Mouse (Mus musculus) c-Kit-positive CD71-positive TER-119-negative erythroid progenitor cells, embryonic 14.5 days (primary cell): Measurements from ENCODE around the gene Mks1.

Source experiments
- DNase-seq: peaks from one replicate; pipeline ENCODE4 v3.0.0-alpha.2; 2013; ENCODE audit warnings: low read depth

Mks1 gene

DNA sequence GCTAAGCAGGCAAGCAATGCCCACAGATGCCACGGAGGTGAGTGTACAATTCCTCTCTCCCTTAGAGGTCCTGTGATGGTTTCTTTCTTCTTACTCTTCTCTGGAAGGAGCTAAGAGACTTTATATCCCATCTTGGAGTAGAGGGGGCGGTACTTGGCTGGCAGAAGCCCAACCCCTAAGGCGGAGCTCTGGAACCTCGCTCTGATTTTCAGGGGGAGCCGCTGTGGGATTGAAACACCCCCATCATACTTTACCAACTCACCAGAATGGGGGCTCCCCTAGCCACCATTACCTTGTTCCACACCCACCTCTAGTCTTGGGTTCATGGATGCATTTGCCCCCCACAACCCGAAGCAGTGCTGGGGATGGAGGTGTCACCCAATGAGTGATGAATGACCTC, 22.4 kb downstream of the Mks1 start, which contains the start of gene Epx:
Epx (minus strand) TSS at position 101 of the 400 bp plus-strand sequence.
- no peak for DNase-seq

DNA sequence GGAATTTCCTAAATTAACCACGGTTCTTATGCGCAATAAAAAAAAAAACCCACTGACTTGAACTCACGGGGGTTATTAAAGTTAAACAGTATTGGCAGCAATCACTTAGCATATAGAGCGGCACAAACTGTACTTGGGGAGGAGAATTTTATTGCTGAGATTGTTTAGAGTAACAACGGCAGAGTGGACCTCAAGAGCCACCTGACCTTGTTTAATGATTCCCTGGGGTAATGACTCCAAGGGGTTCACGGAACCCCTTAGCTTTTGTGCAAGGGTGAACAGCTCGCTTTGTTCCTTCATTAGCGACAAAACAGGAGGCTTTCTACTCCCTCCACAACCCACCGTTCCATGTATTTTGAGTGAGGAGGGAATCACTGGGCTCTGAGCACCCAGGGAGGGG, 26.8 kb downstream of the Mks1 start:
- DNase-seq = no peak

DNA sequence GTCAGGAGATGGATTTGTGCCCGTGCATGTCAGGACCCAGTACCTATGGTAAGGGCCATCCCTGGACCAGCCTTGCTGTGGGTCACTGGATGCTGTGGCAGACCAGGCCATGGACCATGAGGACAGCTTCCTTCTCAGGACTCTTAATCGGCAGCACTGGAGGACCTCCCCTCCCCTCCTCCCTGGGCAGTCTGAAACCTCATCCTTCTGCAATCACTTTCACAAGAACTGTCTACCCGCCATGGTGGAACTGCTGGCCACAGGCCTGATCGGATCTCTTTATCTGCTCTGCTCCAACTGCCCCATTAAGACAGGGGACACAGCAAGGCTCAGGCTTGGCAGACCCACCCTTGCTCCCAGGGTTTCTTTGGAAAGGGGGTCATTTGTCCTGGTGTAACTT, 28.7 kb downstream of the Mks1 start:
- no peak for DNase-seq

DNA sequence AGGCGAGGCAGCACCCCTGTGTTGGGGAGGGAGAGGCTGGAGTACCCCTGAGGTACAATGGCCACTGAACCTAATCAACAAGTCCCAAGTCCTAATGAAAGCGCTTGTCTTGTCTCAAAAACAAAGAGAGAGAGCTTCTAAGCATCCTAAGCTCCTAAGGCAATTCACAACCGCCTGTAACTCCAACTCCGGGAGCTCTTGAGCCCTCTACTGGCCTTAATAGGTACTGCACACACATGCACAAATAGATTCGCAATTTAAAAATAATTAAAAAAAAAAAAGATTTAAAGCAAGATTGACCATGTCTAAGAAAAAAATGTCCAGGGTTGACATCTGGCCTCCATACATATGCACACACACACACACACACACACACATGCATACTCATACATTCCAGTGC, 30.5 kb downstream of the Mks1 start:
- DNase-seq = peak; percentile 30

DNA sequence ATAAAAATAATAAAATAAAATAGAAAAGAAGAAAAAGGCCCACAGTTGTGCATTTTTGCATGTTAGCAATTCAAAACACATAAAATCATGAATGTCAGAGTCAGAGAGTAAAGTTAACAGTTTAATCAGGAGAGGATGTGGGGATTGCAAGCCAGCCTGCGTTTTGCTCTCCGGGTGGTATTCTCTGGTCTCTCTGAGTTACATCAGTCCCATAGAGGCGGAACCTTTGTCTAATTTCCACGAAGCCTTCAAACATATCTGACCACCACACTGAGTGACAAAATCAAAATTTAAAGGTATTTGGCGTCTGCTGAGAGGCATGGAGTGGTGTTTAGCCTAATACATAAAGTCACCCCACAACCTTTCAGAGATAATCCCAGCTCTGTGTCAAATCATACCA, 31.8 kb downstream of the Mks1 start:
- no peak for DNase-seq

DNA sequence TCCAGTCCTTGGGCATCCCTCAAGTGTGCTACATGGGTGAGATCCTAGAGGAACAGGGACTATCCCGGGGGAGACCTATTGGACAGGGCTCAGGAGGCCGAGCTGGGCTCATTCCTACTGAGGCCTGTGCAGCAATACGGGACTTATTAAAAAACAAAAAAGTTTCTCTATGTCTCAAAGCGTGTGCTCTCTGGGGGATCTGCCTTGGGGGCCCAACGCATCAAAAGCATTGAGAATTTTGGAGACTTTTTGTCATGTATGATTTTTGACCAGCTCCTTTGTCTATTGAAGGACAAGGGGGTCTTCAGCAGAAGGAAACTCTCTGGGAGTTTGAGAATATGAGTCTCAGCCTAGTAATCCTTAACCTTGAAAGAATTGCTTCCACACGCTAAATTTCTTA, 39.2 kb downstream of the Mks1 start, which contains the start of gene Olfr462:
Olfr462 (minus strand) TSS at position 101 of the 400 bp plus-strand sequence.
- DNase-seq = no peak

DNA sequence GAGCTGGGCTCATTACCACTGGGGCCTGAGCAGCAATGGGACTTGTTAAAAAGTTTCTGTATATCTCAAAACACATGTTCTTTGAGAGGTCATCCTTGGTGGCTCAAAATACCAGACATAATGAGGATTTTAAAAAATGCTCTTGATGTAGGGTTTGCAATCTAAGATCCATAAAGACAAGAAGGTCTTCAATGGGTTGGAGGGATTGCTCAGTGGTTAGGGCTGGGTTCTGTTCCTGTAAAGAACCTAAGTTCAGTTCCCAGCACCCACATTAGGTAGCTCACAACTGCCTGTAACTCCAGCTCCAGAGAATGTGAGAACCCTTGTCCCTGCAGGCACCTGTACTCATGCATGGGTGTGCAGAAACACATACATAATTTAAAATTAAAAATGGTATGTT, 44.3 kb downstream of the Mks1 start, which contains the start of gene Olfr463:
Olfr463 (minus strand) TSS at position 101 of the 400 bp plus-strand sequence.
- DNase-seq = no peak

DNA sequence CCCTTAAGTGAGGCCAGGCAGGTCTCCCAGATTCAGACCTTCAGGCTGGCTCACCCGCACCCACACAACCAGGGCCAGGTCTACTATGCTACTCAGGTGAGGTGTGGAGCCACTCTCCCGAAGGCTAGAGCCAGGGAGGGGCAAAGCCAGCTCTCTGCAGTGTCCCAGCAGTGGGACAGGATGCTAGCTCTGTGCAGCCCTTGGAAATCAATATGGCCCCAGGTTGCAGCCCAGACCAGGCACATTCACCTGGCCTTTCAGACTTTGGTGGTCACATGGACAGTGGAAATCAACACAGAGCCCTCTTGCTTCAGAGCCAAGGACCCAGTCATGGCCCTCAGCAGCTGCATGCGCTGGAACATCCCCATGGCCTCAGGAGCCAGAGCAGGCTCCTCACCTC, 51.3 kb downstream of the Mks1 start:
- DNase-seq = no peak
